Mouse (Mus musculus) thymus, adult 2 months (tissue): Measurements from ENCODE around the gene Acacb. TPM values are rescaled to one million over a fixed set of nuclear protein-coding genes. Genes with fewer than 3 reads are reported as not detected.

Experiments
- DNase-seq: peaks from one replicate; pipeline ENCODE4 v3.0.0; 2021
- H3K27ac ChIP-seq: fragments of 200-500 bp; 2 replicates; pipeline ENCODE4 v1.5.1; 2012; ENCODE audit warnings: low read length, control low read depth; ENCODE audit not compliant: control insufficient read depth, insufficient read depth
- H3K27me3 ChIP-seq: fragments of 200-500 bp; 2 replicates; pipeline ENCODE4 v1.6.1; 2012; ENCODE audit warnings: mild to moderate bottlenecking, low read length, moderate library complexity, mixed read lengths; ENCODE audit not compliant: control insufficient read depth, insufficient read depth
- H3K36me3 ChIP-seq: fragments of 200-500 bp; 2 replicates; pipeline ENCODE4 v1.6.1; 2012; ENCODE audit warnings: mild to moderate bottlenecking, low read length, moderate library complexity; ENCODE audit not compliant: control insufficient read depth, insufficient read depth
- H3K4me1 ChIP-seq: fragments of 200-500 bp; replicated peaks from 2 replicates; pipeline ENCODE4 v1.6.1; 2012; ENCODE audit warnings: low read length; ENCODE audit not compliant: control insufficient read depth, insufficient read depth
- H3K4me3 ChIP-seq: fragments of 200-500 bp; 2 replicates; pipeline ENCODE4 v1.5.1; 2012; ENCODE audit warnings: mild to moderate bottlenecking, low read length, control low read depth, moderate library complexity; ENCODE audit not compliant: control insufficient read depth, insufficient read depth
- CTCF ChIP-seq: fragments of 200-500 bp; IDR thresholded peaks from 2 replicates; pipeline ENCODE4 v1.5.1; 2012; ENCODE audit warnings: mild to moderate bottlenecking, control low read depth, low read length, moderate library complexity, borderline replicate concordance; ENCODE audit not compliant: control insufficient read depth, poor library complexity, insufficient read depth; ENCODE audit errors: extremely low read depth
- POLR2A ChIP-seq: fragments of 200-500 bp; IDR thresholded peaks from 2 replicates; pipeline ENCODE4 v1.6.1; 2012; ENCODE audit warnings: mild to moderate bottlenecking, low read length, control low read depth, moderate library complexity; ENCODE audit not compliant: control insufficient read depth, poor library complexity, insufficient read depth; ENCODE audit errors: extremely low read depth
- WGBS: fragments of 180-500 bp; shearing (Covaris S2); methylation state at CpG from one replicate; pipeline ENCODE4 v1.1.7; 2018; 5-methylcytosine and 5-hydroxymethylcytosine counted together
- polyA plus RNA-seq: library from polyadenylated mRNA; depleted of rRNA; stranded (reverse); fragments of >200 nt; gene quantifications from 2 replicates; pipeline ENCODE4 v1.2.3, GENCODE M21; 2012

Gene Acacb
- polyA plus RNA-seq, 1 experiment, result 20.1 TPM

- no peak for DNase-seq
- no peaks in the 10 kb centered on the region for H3K36me3 ChIP-seq
- TF ChIP-seq POLR2A (no peak), CTCF (no peak)
- no peaks in the 10 kb centered on the region for H3K4me1 ChIP-seq
- no peak overlapping the region for H3K27ac ChIP-seq
- WGBS, result 70% methylated on average over 6 of the region's 6 CpGs
- no peaks in the 10 kb centered on the region for H3K27me3 ChIP-seq
- no peak overlapping the region for H3K4me3 ChIP-seq
Measured at GRCm38 (mm10) chr5:114163117-114163696, 16.9 kb downstream of the Acacb start.

GRCm38 (mm10) chr5:114170345-114170744 is 24.0 kb downstream of the Acacb start:
- no peak overlapping the region for H3K4me3 ChIP-seq
- no peaks in the 10 kb centered on the region for H3K4me1 ChIP-seq
- 86% methylated on average over 7 of the region's 7 CpGs for WGBS
- no peak for DNase-seq
- H3K36me3 ChIP-seq, result no peaks in the 10 kb centered on the region
- H3K27ac ChIP-seq, result no peak overlapping the region
- TF ChIP-seq CTCF (no peak), POLR2A (no peak)
- H3K27me3 ChIP-seq, result no peaks in the 10 kb centered on the region

GRCm38 (mm10) chr5:114172936-114173335 is 26.6 kb downstream of the Acacb start:
- Histone ChIP-seq H3K27ac (no peak overlapping the region), H3K4me1 (peaks cover 9% of the 10 kb centered on the region), H3K4me3 (no peak overlapping the region), H3K36me3 (no peaks in the 10 kb centered on the region), H3K27me3 (no peaks in the 10 kb centered on the region)
- TF ChIP-seq CTCF, result no peak
- no peak for TF ChIP-seq POLR2A
- WGBS, result 93% methylated on average over 3 of the region's 3 CpGs
- no peak for DNase-seq

- H3K27ac ChIP-seq, result no peak overlapping the region
- H3K4me3 ChIP-seq, result no peak overlapping the region
- WGBS, result 59% methylated on average over 7 of the region's 7 CpGs
- TF ChIP-seq POLR2A (no peak), CTCF (no peak)
- no peaks in the 10 kb centered on the region for H3K27me3 ChIP-seq
- no peak for DNase-seq
- no peaks in the 10 kb centered on the region for H3K36me3 ChIP-seq
- H3K4me1 ChIP-seq, result peaks cover 9% of the 10 kb centered on the region
Measured at GRCm38 (mm10) chr5:114173458-114173857, 27.1 kb downstream of the Acacb start.

- no peak overlapping the region for H3K4me3 ChIP-seq
- TF ChIP-seq CTCF (no peak), POLR2A (no peak)
- peaks cover 9% of the 10 kb centered on the region for H3K4me1 ChIP-seq
- H3K27ac ChIP-seq, result no peak overlapping the region
- no peak for DNase-seq
- no peaks in the 10 kb centered on the region for H3K27me3 ChIP-seq
- WGBS, result 27% methylated on average over 16 of the region's 16 CpGs
- H3K36me3 ChIP-seq, result no peaks in the 10 kb centered on the region
Measured at GRCm38 (mm10) chr5:114173877-114174581, 27.7 kb downstream of the Acacb start.

- Histone ChIP-seq H3K4me3 (no peak overlapping the region), H3K36me3 (no peaks in the 10 kb centered on the region), H3K27me3 (no peaks in the 10 kb centered on the region), H3K27ac (no peak overlapping the region), H3K4me1 (peaks cover 9% of the 10 kb centered on the region)
- DNase-seq, result peak; percentile 16
- 21% methylated on average over 16 of the region's 16 CpGs for WGBS
- TF ChIP-seq POLR2A (no peak), CTCF (0 out of 2 replicates have a peak, but pooled peaks have one; percentile 31)
Measured at GRCm38 (mm10) chr5:114174639-114175038, 28.3 kb downstream of the Acacb start.

- Histone ChIP-seq H3K36me3 (no peaks in the 10 kb centered on the region), H3K27me3 (no peaks in the 10 kb centered on the region), H3K4me1 (peaks cover 9% of the 10 kb centered on the region), H3K4me3 (peak overlapping the region; percentile 40), H3K27ac (no peak overlapping the region)
- under 1% methylated on average over 25 of the region's 26 CpGs for WGBS
- peak; percentile 57 for DNase-seq
- TF ChIP-seq POLR2A, result no peak
- no peak for TF ChIP-seq CTCF
Measured at GRCm38 (mm10) chr5:114175596-114176171, 29.3 kb downstream of the Acacb start.
